Mouse (Mus musculus) kidney, postnatal 0 days (tissue): Measurements from ENCODE around the gene Lcp1. TPM values are rescaled to one million over a fixed set of nuclear protein-coding genes. Genes with fewer than 3 reads are reported as not detected.
A peak's percentile ranks its signal among the peaks of the same experiment; 100 is the strongest.

Source experiments
- ATAC-seq: fragments of 200-750 bp; cut with Nextera tagmentation; replicated peaks from 2 replicates; pipeline ENCODE4 v1.8.0; 2017; ENCODE audit warnings: low read depth, moderate number of reproducible peaks, moderate TSS enrichment, moderate library complexity; ENCODE audit not compliant: low FRiP score
- DNase-seq: peaks from one replicate; pipeline ENCODE4 v3.0.0-alpha.2; 2016; ENCODE audit warnings: low spot score
- H3K27ac ChIP-seq: fragments of 300-500 bp; sonication (generic); 2 replicates; pipeline ENCODE4 v1.5.1; 2014; ENCODE audit warnings: mild to moderate bottlenecking
- H3K27me3 ChIP-seq: fragments of 300-500 bp; sonication (generic); 2 replicates; pipeline ENCODE4 v1.6.1; 2014; ENCODE audit warnings: low read length, mixed read lengths; ENCODE audit not compliant: insufficient read depth
- H3K36me3 ChIP-seq: fragments of 300-500 bp; sonication (generic); 2 replicates; pipeline ENCODE4 v1.6.1; 2014; ENCODE audit warnings: low read length, mixed read lengths; ENCODE audit not compliant: insufficient read depth
- H3K4me1 ChIP-seq: fragments of 300-500 bp; sonication (generic); replicated peaks from 2 replicates; pipeline ENCODE4 v1.6.1; 2014; ENCODE audit warnings: antibody characterized with exemption, low read length, mixed read lengths; ENCODE audit not compliant: insufficient read depth
- H3K4me2 ChIP-seq: fragments of 300-500 bp; sonication (generic); 2 replicates; pipeline ENCODE4 v1.6.1; 2014; ENCODE audit warnings: mild to moderate bottlenecking, low read length, moderate library complexity, mixed read lengths
- H3K4me3 ChIP-seq: fragments of 300-500 bp; sonication (generic); replicated peaks from 2 replicates; pipeline ENCODE4 v1.5.1; 2014; ENCODE audit warnings: low read depth, low read length
- H3K9ac ChIP-seq: fragments of 300-500 bp; sonication (generic); 2 replicates; pipeline ENCODE4 v1.6.1; 2014; ENCODE audit warnings: low read depth, low read length
- H3K9me3 ChIP-seq: fragments of 300-500 bp; sonication (generic); replicated peaks from 2 replicates; pipeline ENCODE4 v1.6.1; 2016; ENCODE audit warnings: low read length, inconsistent platforms, mixed read lengths
- CTCF ChIP-seq: IDR thresholded peaks from 2 replicates; pipeline ENCODE4 v1.5.1; 2016; ENCODE audit warnings: antibody characterized with exemption, low read depth, mild to moderate bottlenecking, moderate library complexity
- WGBS: fragments of 180-500 bp; shearing (Covaris S2); extraction: QIAGEN DNeasy Blood & Tissue Kit; methylation state at CpG from one replicate; pipeline ENCODE4 v1.1.7; 2014; 5-methylcytosine and 5-hydroxymethylcytosine counted together
- polyA plus RNA-seq: library from polyadenylated mRNA; unstranded; fragments of >200 nt; fragmentation: Nextera tagmentation; extraction: Ambion mirVana; gene quantifications from 2 replicates; pipeline ENCODE4 v1.2.1, GENCODE M21; 2015

Lcp1 gene
- polyA plus RNA-seq, 1 experiment from 2014 or later, result 14.1 TPM

DNA sequence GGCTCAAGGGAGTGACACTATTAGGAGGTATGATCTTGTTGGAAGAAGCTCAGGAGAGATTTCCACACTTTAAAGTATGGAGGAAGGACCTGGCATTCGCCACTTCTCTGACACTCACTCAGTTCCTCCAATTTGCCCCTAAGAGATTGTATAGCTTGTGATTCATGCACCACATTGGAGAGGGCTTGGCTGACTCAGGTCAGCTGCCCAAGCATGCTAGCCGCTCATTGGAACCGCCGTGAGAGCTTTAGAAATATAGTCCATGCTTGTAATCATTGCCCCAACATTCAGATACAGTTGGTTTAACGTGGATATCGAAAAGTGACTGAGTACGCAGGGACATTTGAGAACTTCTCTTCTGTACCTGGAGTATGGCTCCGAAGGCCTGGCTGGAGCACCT lies 104.7 kb downstream of the Lcp1 start:
- Histone ChIP-seq H3K27ac (peak overlapping the region; percentile 16; the same call in 1 of the 2 replicates), H3K4me2 (peak overlapping the region; percentile 34), H3K36me3 (no peaks in the 10 kb centered on the region), H3K4me3 (no peak overlapping the region), H3K27me3 (no peaks in the 10 kb centered on the region), H3K9me3 (no peaks in the 10 kb centered on the region), H3K4me1 (no peaks in the 10 kb centered on the region), H3K9ac (no peak overlapping the region)
- TF ChIP-seq CTCF, result no peak
- ATAC-seq, result no peak
- no peak for DNase-seq
- WGBS, result 59% methylated on average over 8 of the region's 8 CpGs

DNA sequence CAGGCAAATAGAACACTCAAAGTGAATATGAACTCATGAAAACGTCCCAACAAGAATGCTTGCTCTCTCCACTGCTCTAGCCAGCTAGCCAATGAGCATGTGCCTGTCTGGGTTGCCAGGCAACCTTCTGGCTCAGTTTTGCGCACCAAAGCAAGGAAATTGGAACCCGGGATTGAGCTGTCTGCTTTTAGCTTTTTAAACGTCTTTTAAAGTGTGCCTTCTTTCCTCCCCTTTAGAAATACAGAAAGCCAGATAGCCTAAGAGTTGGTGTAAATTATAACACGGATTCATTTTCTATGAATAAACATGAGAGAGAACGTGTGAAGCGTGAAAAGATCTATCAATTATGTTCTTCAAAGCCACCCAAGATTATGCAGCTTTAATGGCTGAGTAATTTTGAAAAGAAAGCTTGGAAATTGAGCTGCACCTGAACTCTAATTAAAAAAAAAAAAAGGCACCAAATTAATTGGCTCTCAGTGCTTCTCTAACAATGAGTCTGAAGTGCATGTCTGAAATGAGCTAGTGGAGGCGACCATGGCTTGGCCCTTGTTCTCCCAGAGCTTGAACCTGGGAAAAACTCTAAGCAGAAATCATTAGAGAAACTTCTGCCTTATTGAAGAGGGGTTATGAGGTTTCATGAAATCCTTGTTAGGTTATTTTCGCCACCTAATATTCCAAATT lies 105.2 kb downstream of the Lcp1 start:
- no peaks in the 10 kb centered on the region for H3K27me3 ChIP-seq
- 37% methylated on average over 9 of the region's 9 CpGs for WGBS
- no peaks in the 10 kb centered on the region for H3K36me3 ChIP-seq
- no peak overlapping the region for H3K4me3 ChIP-seq
- no peaks in the 10 kb centered on the region for H3K4me1 ChIP-seq
- DNase-seq (peak; percentile 17), ATAC-seq (0 out of 2 replicates have a peak, but pooled peaks have one; percentile 40)
- TF ChIP-seq CTCF, result no peak
- no peaks in the 10 kb centered on the region for H3K9me3 ChIP-seq
- peak overlapping the region; percentile 34 for H3K4me2 ChIP-seq
- no peak overlapping the region; the same call in 1 of the 2 replicates for H3K27ac ChIP-seq
- no peak overlapping the region for H3K9ac ChIP-seq

DNA sequence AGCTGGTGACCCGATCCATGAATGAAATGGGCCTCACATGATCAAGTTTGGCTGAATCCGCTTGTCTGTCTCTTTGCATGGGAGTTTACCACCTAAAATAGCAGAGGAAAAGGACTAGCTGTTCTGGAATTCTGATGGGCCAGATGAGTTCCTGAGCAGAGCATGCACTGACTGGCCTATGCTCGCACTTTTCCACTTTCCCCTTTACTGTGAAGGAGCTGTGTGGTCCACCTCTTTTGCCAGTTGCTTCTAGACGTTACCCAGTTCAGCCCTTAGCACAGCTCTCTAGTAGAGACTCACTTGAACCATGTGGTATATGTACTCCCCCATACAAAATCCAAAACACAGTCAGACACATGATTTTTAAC lies 105.7 kb downstream of the Lcp1 start:
- H3K9ac ChIP-seq, result no peak overlapping the region
- ATAC-seq (no peak), DNase-seq (no peak)
- no peaks in the 10 kb centered on the region for H3K4me1 ChIP-seq
- no peaks in the 10 kb centered on the region for H3K36me3 ChIP-seq
- H3K4me2 ChIP-seq, result no peak overlapping the region
- no peak overlapping the region for H3K4me3 ChIP-seq
- no peaks in the 10 kb centered on the region for H3K27me3 ChIP-seq
- WGBS, result 73% methylated on average over 4 of the region's 4 CpGs
- H3K9me3 ChIP-seq, result no peaks in the 10 kb centered on the region
- no peak for TF ChIP-seq CTCF
- no peak overlapping the region; the same call in 1 of the 2 replicates for H3K27ac ChIP-seq

DNA sequence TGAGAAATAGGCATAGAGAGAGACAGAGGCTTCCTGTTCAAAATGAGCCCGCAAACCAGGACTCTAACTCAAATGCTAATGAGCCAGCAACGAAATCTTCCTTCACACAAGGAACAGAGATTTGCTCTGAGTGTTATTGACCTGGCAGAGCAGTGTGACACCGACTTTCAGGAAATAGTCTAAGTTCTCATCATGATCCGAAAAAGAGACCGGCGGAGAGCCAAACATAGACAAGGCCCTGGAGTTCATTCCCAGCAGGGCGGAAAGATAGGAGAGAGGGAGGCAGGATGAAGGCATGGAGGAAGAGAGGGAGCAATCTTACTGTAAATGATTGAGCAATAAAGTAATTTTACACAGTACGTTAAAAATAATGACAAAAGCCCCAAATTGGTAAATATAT lies 106.2 kb downstream of the Lcp1 start:
- H3K4me3 ChIP-seq, result no peak overlapping the region
- H3K9ac ChIP-seq, result no peak overlapping the region
- 79% methylated on average over 8 of the region's 8 CpGs for WGBS
- H3K27me3 ChIP-seq, result no peaks in the 10 kb centered on the region
- no peak overlapping the region for H3K27ac ChIP-seq
- no peak overlapping the region for H3K4me2 ChIP-seq
- no peaks in the 10 kb centered on the region for H3K9me3 ChIP-seq
- TF ChIP-seq CTCF, result no peak
- DNase-seq, result no peak
- ATAC-seq, result no peak
- no peaks in the 10 kb centered on the region for H3K4me1 ChIP-seq
- H3K36me3 ChIP-seq, result no peaks in the 10 kb centered on the region

DNA sequence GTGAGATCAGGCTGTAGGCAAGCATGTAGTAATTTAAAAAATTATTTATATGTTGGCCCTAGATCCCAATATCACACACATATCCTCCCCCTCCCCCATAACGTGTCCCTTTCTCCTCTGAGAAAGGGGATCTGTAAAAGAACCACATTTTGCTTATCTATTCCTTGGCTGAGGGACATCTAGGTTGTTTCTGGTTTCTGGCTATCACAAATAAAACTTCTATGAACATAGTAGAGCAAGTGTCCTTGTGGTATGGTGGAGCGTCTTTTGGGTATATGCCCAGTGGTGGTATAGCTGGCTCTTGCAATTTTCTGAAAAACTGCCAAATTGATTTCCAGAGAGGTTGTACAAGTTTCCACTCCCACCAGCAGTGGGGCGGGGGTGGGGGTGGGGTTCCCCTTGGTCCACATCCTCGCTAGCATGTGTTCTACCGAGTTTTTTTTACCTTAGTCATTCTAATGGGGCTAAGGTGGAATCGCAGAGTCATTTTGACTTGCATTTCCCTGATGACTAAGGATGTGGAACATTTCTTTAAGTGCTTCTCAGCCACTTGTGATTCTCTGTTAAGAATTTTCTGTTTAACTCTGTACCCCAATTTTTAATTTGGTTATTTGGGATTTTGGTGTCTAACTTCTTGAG lies 107.3 kb downstream of the Lcp1 start:
- H3K27me3 ChIP-seq, result no peaks in the 10 kb centered on the region
- 81% methylated on average over 6 of the region's 6 CpGs for WGBS
- no peaks in the 10 kb centered on the region for H3K9me3 ChIP-seq
- no peak overlapping the region for H3K9ac ChIP-seq
- TF ChIP-seq CTCF, result no peak
- DNase-seq (no peak), ATAC-seq (no peak)
- H3K4me3 ChIP-seq, result no peak overlapping the region
- no peaks in the 10 kb centered on the region for H3K4me1 ChIP-seq
- no peak overlapping the region for H3K27ac ChIP-seq
- no peaks in the 10 kb centered on the region for H3K36me3 ChIP-seq
- no peak overlapping the region for H3K4me2 ChIP-seq

DNA sequence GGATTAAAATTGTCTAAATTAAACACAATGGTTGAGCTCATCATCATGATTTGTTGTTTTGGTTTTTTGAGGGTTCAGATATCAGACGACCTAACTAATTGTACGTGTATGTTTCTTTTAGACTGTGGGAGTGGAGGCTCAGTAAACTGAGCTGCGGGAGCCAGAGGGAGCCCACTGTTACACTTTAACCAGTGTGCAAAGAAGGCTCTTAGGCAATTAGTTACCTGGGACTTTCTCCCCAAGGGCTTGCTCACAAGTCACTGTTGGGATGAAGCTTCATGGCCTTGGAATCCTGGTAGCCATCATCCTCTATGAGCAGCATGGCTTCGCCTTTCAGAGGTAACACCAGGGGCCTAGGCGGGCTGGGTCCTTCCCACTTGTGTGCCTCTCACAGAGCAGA lies 111.2 kb downstream of the Lcp1 start, which contains the start of gene Cpb2:
TSS of gene Cpb2 (plus strand) at position 201 of the 400 bp plus-strand sequence.
- TF ChIP-seq CTCF, result no peak
- ATAC-seq, result no peak
- no peaks in the 10 kb centered on the region for H3K27me3 ChIP-seq
- H3K4me2 ChIP-seq, result no peak within 1 kb of the TSS
- no peaks in the 10 kb centered on the region for H3K9me3 ChIP-seq
- no peaks in the 10 kb centered on the region for H3K4me1 ChIP-seq
- 62% methylated on average over 5 of the region's 5 CpGs for WGBS
- no peaks in the 10 kb centered on the region for H3K36me3 ChIP-seq
- H3K27ac ChIP-seq, result no peak within 1 kb of the TSS
- DNase-seq, result peak; percentile 6
- H3K4me3 ChIP-seq, result no peak within 1 kb of the TSS
- H3K9ac ChIP-seq, result no peak within 1 kb of the TSS
